9 mouse cellular contexts compared by ENCODE assay signal in the genomic region with DNA sequence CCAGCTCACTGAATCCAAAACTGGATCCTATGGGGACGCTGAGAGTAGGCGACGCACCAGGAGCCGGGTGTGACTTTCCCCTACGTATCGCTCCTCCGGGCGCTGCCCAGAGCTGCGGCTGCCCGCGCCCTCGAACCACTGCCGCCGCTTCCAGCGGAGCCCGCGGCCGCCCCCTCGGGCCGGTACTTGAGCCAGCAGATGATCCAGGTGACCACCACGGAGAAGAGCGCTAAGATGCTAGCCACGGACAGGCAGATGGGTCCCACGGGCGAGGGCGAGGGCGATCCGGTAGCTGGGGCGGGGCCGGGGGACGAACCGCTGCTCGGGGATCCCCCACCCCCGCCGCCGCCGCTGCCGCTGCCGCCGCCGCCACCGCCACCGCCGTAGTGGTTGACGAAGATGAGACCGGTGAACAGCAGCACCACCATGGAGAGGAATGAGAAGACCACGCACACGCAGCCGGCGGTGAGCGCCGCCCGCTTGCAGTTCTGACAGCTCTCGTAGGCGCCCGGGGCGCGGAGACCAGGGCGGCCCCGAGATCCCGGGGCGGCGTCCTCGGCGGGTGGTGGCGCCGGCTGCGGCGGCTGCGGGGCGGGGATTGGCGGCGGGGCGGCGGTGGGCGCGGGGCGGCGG. TPM values are rescaled to one million over a fixed set of nuclear protein-coding genes. Genes with fewer than 3 reads are reported as not detected.
DNase-seq lines count a peak whose midpoint lies in the region; ATAC-seq and TF ChIP-seq lines count a peak whose summit lies in the region.
"Had no signal": no experiment of that assay in that cellular context is flagged by ENCODE, and none has a peak within 500 bp of the region (broad histone marks: within the 10 kb centered on the region; RNA-seq: fewer than 3 reads in every experiment).

No protein-coding gene starts in this region.

- no peak for TF ChIP-seq POLR2A in heart, adult 2 months (IDR thresholded peaks at IDR 0.05; ENCODE audit: insufficient read depth, low read depth, low read length)

- no peaks in the 10 kb centered on the region for H3K36me3 ChIP-seq in heart, adult 2 months (ENCODE audit: control insufficient read depth, insufficient read depth, low read length)
- H3K36me3 ChIP-seq in ES-E14 (ENCODE audit: control insufficient read depth, insufficient read depth, low read length, poor library complexity, severe bottlenecking): no peaks in the 10 kb centered on the region
- no peaks in the 10 kb centered on the region for H3K36me3 ChIP-seq in forebrain, embryonic 15.5 days
- H3K36me3 ChIP-seq in liver, embryonic 14.5 days (replicated peaks; ENCODE audit: control insufficient read depth, insufficient read depth, low read depth): no peaks in the 10 kb centered on the region
- H3K36me3 ChIP-seq: G1E had no signal

- DNase-seq in heart, adult 2 months: no peak
- DNase-seq in heart, postnatal 36 days: no peak
- DNase-seq in ES-E14 (ENCODE audit: low read depth, low spot score): no peak
- no peak for DNase-seq in liver, embryonic 14.5 days (ENCODE audit: low read depth in 3 of 3, low spot score in 3 of 3)
- DNase-seq in urinary bladder, postnatal 4 days (ENCODE audit: low spot score in 2 of 2): no peak
- DNase-seq in ovary, postnatal 10 days (ENCODE audit: low spot score): no peak
- DNase-seq in cerebellum, postnatal 14 days: no peak

- H3K4me3 ChIP-seq in heart, adult 2 months: peak overlapping the region; percentile 20; the same call in 1 of the 2 replicates
- H3K4me3 ChIP-seq in ES-E14 (ENCODE audit: insufficient read depth in 1 of 2, low read depth in 1 of 2, low read length in 2 of 2, poor library complexity in 1 of 2, severe bottlenecking in 1 of 2): peak overlapping the region; percentile 42 to 67; a peak in 3 of 4 replicates
- H3K4me3 ChIP-seq in forebrain, embryonic 15.5 days: peak overlapping the region; percentile 52
- H3K4me3 ChIP-seq in liver, embryonic 14.5 days (ENCODE audit: insufficient read depth in 1 of 2, low read depth in 2 of 2, low read length in 2 of 2): peak overlapping the region in 1 of 2 experiments; percentile 19; a peak in 2 of 4 replicates

- TF ChIP-seq CTCF in heart, adult 2 months (IDR thresholded peaks at IDR 0.05): no peak
- TF ChIP-seq CTCF in liver, embryonic 14.5 days (IDR thresholded peaks at IDR 0.05; ENCODE audit: low read depth): no peak

- no peaks in the 10 kb centered on the region for H3K9me3 ChIP-seq in ES-E14 (ENCODE audit: control insufficient read depth, insufficient read depth, low read depth, low read length)
- H3K9me3 ChIP-seq in forebrain, embryonic 15.5 days: no peaks in the 10 kb centered on the region
- H3K9me3 ChIP-seq in liver, embryonic 14.5 days (ENCODE audit: control insufficient read depth, low read length): no peaks in the 10 kb centered on the region

- no peaks in the 10 kb centered on the region for H3K79me2 ChIP-seq in heart, adult 2 months (replicated peaks; ENCODE audit: control insufficient read depth, insufficient read depth, low read length)

- ATAC-seq in forebrain, embryonic 15.5 days (replicated peaks): 0 out of 2 replicates have a peak, but pooled peaks have one; percentile 57
- ATAC-seq in liver, embryonic 14.5 days (ENCODE audit: insufficient read depth): no peak

- peaks cover 26% of the 10 kb centered on the region for H3K27me3 ChIP-seq in heart, adult 2 months (ENCODE audit: control insufficient read depth, insufficient read depth, low read length)
- peaks cover 99% of the 10 kb centered on the region for H3K27me3 ChIP-seq in forebrain, embryonic 15.5 days
- peaks cover 76% of the 10 kb centered on the region for H3K27me3 ChIP-seq in liver, embryonic 14.5 days (ENCODE audit: control insufficient read depth, insufficient read depth, low read length)

- no peak overlapping the region; the same call in 1 of the 2 replicates for H3K9ac ChIP-seq in heart, adult 2 months (ENCODE audit: low read depth, low read length)
- no peak overlapping the region; the same call in 1 of the 2 replicates for H3K9ac ChIP-seq in ES-E14 (ENCODE audit: insufficient read depth, low read depth, low read length, poor library complexity, severe bottlenecking)
- peak overlapping the region; percentile 41 for H3K9ac ChIP-seq in forebrain, embryonic 15.5 days (replicated peaks)
- H3K9ac ChIP-seq in liver, embryonic 14.5 days (replicated peaks): no peak overlapping the region

- in situ Hi-C loops in ES-E14 (cut with MboI; ENCODE audit: low sequenced_read_pairs in 2 of 2, unreplicated experiment in 2 of 2): no loop called here

- H3K27ac ChIP-seq in heart, adult 2 months: no peak overlapping the region
- no peak overlapping the region for H3K27ac ChIP-seq in ES-E14 (ENCODE audit: insufficient read depth, low read depth, low read length, poor library complexity, severe bottlenecking)
- no peak overlapping the region for H3K27ac ChIP-seq in forebrain, embryonic 15.5 days (replicated peaks)
- no peak overlapping the region for H3K27ac ChIP-seq in liver, embryonic 14.5 days

- intact Hi-C loops in heart, adult 2 months (cut with DNase I): loop anchor here (2.0 to 10.0 kb wide), 3 partner anchors 202 to 238 kb away; no protein-coding TSS in a partner anchor
- intact Hi-C loops in heart, postnatal 36 days (cut with DNase I): loop anchor here (2.0 kb wide), 1 partner anchor 202 kb away; no protein-coding TSS in a partner anchor

- H3K4me1 ChIP-seq in heart, adult 2 months (ENCODE audit: control insufficient read depth, insufficient read depth, low read length): no peaks in the 10 kb centered on the region
- peaks cover 0 to 2% of the 10 kb centered on the region in 2 experiments; a peak in 1 of 4 replicates for H3K4me1 ChIP-seq in ES-E14 (ENCODE audit: control insufficient read depth in 2 of 2, insufficient read depth in 2 of 2, low read length in 2 of 2, poor library complexity in 1 of 2)
- H3K4me1 ChIP-seq in forebrain, embryonic 15.5 days: peaks cover 27% of the 10 kb centered on the region
- H3K4me1 ChIP-seq in liver, embryonic 14.5 days (replicated peaks; ENCODE audit: control insufficient read depth in 2 of 2, insufficient read depth in 2 of 2, low read length in 1 of 2): no peaks in the 10 kb centered on the region

- peak overlapping the region; percentile 97 for H3K4me2 ChIP-seq in forebrain, embryonic 15.5 days (replicated peaks)
- H3K4me2 ChIP-seq in liver, embryonic 14.5 days (ENCODE audit: low read depth): peak overlapping the region; percentile 47

- no peak for TF ChIP-seq EP300 in heart, adult 2 months (IDR thresholded peaks at IDR 0.05; ENCODE audit: insufficient read depth, low read depth, low read length)
- no peak for TF ChIP-seq EP300 in liver, embryonic 14.5 days (IDR thresholded peaks at IDR 0.05; ENCODE audit: low read depth)

- 2% methylated on average over 70 of the region's 79 CpGs for WGBS in heart, adult 2 months
- WGBS in forebrain, embryonic 15.5 days: under 1% methylated on average over 70 of the region's 79 CpGs
- under 1% methylated on average over 75 of the region's 79 CpGs for WGBS in liver, embryonic 14.5 days (ENCODE audit: insufficient replicate concordance)

TF ChIP-seq in ES-E14, 5 proteins besides CTCF, POLR2A, EP300 and RAD21:
- TF ChIP-seq HCFC1 (IDR thresholded peaks at IDR 0.05; ENCODE audit: borderline replicate concordance, insufficient read depth, low read length): no peak
- no peak for TF ChIP-seq ZNF384 (IDR thresholded peaks at IDR 0.05; ENCODE audit: low read depth, low read length)
- TF ChIP-seq ZC3H11A (IDR thresholded peaks at IDR 0.05; ENCODE audit: borderline replicate concordance, low read depth, low read length): no peak
- TF ChIP-seq CHD2 (IDR thresholded peaks at IDR 0.05; ENCODE audit: low read depth, low read length): no peak
- TF ChIP-seq MAFK (IDR thresholded peaks at IDR 0.05; ENCODE audit: insufficient read depth, low read depth, low read length): no peak
TF ChIP-seq in ES-E14: peak in this region for 0.

RNA-seq across cellular contexts. Expression of a gene that starts 19.7 kb away (rescaled TPM):
- not detected for total RNA-seq in heart, adult 2 months (2021)
- 0.08 TPM in 1 of 2 replicates, not detected in the other for polyA plus RNA-seq in heart, adult 2 months (2012; rRNA removed)
- total RNA-seq in heart, postnatal 36 days (2021): not detected
- total RNA-seq in ES-E14 (2012; rRNA removed): 0.21 and 0.71 TPM in 2 replicates
- polyA plus RNA-seq in forebrain, embryonic 15.5 days (2015; fragmentation: Nextera tagmentation; extraction: Ambion mirVana): 0.19 and 0.70 TPM in 2 replicates
- polyA plus RNA-seq in liver, embryonic 14.5 days (2012; rRNA removed): 0.01 TPM in 1 of 2 replicates, not detected in the other
- not detected in 2 replicates for polyA plus RNA-seq in liver, embryonic 14.5 days (2014; fragmentation: Nextera tagmentation; extraction: Ambion mirVana)
